Mouse (Mus musculus) lung, postnatal 0 days (tissue): ENCODE results near the gene 0610030E20Rik.

Experiments used
- CTCF ChIP-seq: IDR thresholded peaks from 2 replicates; pipeline ENCODE4 v1.5.1; 2016; ENCODE audit warnings: antibody characterized with exemption, mild to moderate bottlenecking
- EP300 ChIP-seq: IDR thresholded peaks from 2 replicates; pipeline ENCODE4 v1.6.1; 2016; ENCODE audit warnings: antibody characterized with exemption, mild to moderate bottlenecking, control low read depth

DNA sequence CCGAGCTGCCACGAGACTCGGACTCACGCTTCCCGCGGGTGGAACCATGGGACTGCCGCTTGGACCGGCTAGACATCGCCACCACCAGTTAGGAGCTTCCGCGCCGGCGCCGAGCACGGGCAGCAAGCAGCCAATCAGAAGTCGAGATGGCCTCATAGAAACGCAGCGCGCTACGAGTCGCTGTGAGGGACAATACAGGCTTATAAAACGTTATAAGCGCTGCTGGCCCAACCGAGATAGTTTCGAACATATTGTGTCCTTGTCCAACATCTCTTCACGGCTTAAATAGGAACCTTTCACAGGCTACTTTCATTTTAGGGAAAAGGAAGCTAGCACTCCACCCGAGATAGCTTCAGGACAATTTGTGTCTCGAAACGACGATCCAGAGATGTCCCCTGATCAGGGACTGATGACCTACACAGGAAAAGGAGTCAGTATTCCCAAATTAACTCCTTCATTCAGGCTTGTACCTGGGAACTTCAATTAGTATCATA is 2.0 kb upstream of the 0610030E20Rik start, which contains the start of gene Usp39:
- TF ChIP-seq EP300 (no peak), CTCF (peak; percentile 25; the same call in 1 of the 2 replicates)
